In the genomic region with DNA sequence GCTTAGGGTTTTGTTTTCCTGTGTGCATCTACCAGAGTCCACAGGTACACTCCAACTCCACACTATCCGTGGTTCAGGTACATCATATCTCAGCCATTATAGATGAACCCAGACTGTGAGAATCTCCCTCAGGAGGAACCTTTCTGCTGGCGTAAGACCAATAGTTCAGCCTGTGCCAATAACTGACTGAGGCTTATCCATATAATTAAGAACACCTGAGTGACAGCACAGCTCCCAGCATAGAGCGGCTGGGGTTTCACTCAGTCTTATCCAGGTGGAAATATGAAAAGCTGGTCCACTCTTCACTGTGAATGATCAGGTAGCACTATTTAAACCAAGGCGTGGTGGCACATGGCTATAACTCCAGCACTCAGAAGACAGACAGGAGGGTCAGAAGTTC, we compare ENCODE assay signal across 22 mouse cellular contexts. TPM values are rescaled to one million over a fixed set of nuclear protein-coding genes. Genes with fewer than 3 reads are reported as not detected.
DNase-seq lines count a peak whose midpoint lies in the region; ATAC-seq lines count a peak whose summit lies in the region.
"Had no signal": no experiment of that assay in that cellular context is flagged by ENCODE, and none has a peak within 500 bp of the region (broad histone marks: within the 10 kb centered on the region; RNA-seq: fewer than 3 reads in every experiment).

No protein-coding gene starts in this region.

- ATAC-seq in midbrain, embryonic 11.5 days (ENCODE audit: low FRiP score), result no peak
- no peak for ATAC-seq in midbrain, embryonic 15.5 days (replicated peaks)
- ATAC-seq: forebrain, embryonic 14.5 days; forebrain, postnatal 0 days; Patski had no signal

- peaks cover 4% of the 10 kb centered on the region; the same call in 1 of the 2 replicates for H3K4me1 ChIP-seq in midbrain, embryonic 11.5 days (ENCODE audit: control insufficient read depth, insufficient read depth, low read length)
- H3K4me1 ChIP-seq in midbrain, embryonic 15.5 days, result no peaks in the 10 kb centered on the region
- H3K4me1 ChIP-seq: embryonic facial prominence, embryonic 15.5 days; heart, embryonic 10.5 days; heart, embryonic 13.5 days; hindbrain, embryonic 15.5 days had no signal

- no peaks in the 10 kb centered on the region for H3K27me3 ChIP-seq in midbrain, embryonic 11.5 days (ENCODE audit: control insufficient read depth, insufficient read depth, low read length)
- no peaks in the 10 kb centered on the region for H3K27me3 ChIP-seq in midbrain, embryonic 15.5 days (replicated peaks)
- H3K27me3 ChIP-seq: embryonic facial prominence, embryonic 15.5 days; hindbrain, embryonic 12.5 days; hindbrain, embryonic 15.5 days had no signal

- DNase-seq in cerebellum, postnatal 10 days, result peak; percentile 38 to 50
- DNase-seq in cerebellum, adult 8-10 months, result no peak
- DNase-seq in heart, adult 11 months, result peak; percentile 68
- no peak for DNase-seq in heart, postnatal 10 days
- DNase-seq in midbrain, embryonic 11.5 days (ENCODE audit: low spot score, missing footprints), result peak; percentile 74
- DNase-seq: adrenal gland, postnatal 10 days; adrenal gland, postnatal 36 days; cerebellum, adult 18-20 months; cerebellum, adult 9-11 months; forebrain, postnatal 0 days; gastrocnemius, postnatal 25 days; heart, adult 2 months; kidney, adult 18-20 months had no signal

- H3K27ac ChIP-seq in midbrain, embryonic 11.5 days (ENCODE audit: low read depth, low read length), result no peak overlapping the region
- no peak overlapping the region for H3K27ac ChIP-seq in midbrain, embryonic 15.5 days
- H3K27ac ChIP-seq: embryonic facial prominence, embryonic 15.5 days; heart, adult 2 months; heart, embryonic 10.5 days; heart, embryonic 13.5 days; hindbrain, embryonic 12.5 days; hindbrain, embryonic 15.5 days had no signal

- H3K4me3 ChIP-seq in midbrain, embryonic 11.5 days (ENCODE audit: low read depth, low read length), result no peak overlapping the region
- H3K4me3 ChIP-seq in midbrain, embryonic 15.5 days, result no peak overlapping the region
- H3K4me3 ChIP-seq: embryonic facial prominence, embryonic 15.5 days; heart, adult 2 months; heart, embryonic 10.5 days; heart, embryonic 13.5 days; hindbrain, embryonic 12.5 days; hindbrain, embryonic 15.5 days had no signal

- H3K36me3 ChIP-seq in midbrain, embryonic 11.5 days (ENCODE audit: control insufficient read depth, insufficient read depth, low read length), result no peaks in the 10 kb centered on the region
- H3K36me3 ChIP-seq in midbrain, embryonic 15.5 days (replicated peaks), result no peaks in the 10 kb centered on the region
- H3K36me3 ChIP-seq: embryonic facial prominence, embryonic 15.5 days; G1E; heart, embryonic 10.5 days; heart, embryonic 13.5 days; hindbrain, embryonic 12.5 days; hindbrain, embryonic 15.5 days had no signal

- intact Hi-C loops in heart, postnatal 10 days (cut with DNase I), result no loop called here

- H3K9ac ChIP-seq in midbrain, embryonic 11.5 days (ENCODE audit: low read length), result no peak overlapping the region
- no peak overlapping the region for H3K9ac ChIP-seq in midbrain, embryonic 15.5 days
- H3K9ac ChIP-seq: embryonic facial prominence, embryonic 15.5 days; forebrain, postnatal 0 days; heart, embryonic 13.5 days; hindbrain, embryonic 12.5 days; hindbrain, embryonic 15.5 days had no signal

- no peak overlapping the region for H3K4me2 ChIP-seq in midbrain, embryonic 11.5 days
- no peak overlapping the region for H3K4me2 ChIP-seq in midbrain, embryonic 15.5 days
- H3K4me2 ChIP-seq: embryonic facial prominence, embryonic 15.5 days; heart, embryonic 13.5 days; hindbrain, embryonic 12.5 days; hindbrain, embryonic 15.5 days had no signal

- H3K9me3 ChIP-seq in midbrain, embryonic 11.5 days (ENCODE audit: control insufficient read depth, low read length), result no peaks in the 10 kb centered on the region
- H3K9me3 ChIP-seq in midbrain, embryonic 15.5 days, result no peaks in the 10 kb centered on the region
- H3K9me3 ChIP-seq: embryonic facial prominence, embryonic 15.5 days; G1E; heart, embryonic 10.5 days; heart, embryonic 13.5 days; hindbrain, embryonic 12.5 days; hindbrain, embryonic 15.5 days had no signal

- 89% methylated on average over 4 of the region's 4 CpGs for WGBS in midbrain, embryonic 11.5 days
- WGBS in midbrain, embryonic 15.5 days, result 86% methylated on average over 4 of the region's 4 CpGs

RNA-seq across cellular contexts. Expression of gene Tbcel, which starts 3.9 kb away (rescaled TPM):
- 10 to 100 TPM; 20.3 to 22.3 TPM for total RNA-seq in heart, postnatal 10 days (2021)
- polyA plus RNA-seq in midbrain, embryonic 11.5 days (2014; fragmentation: Nextera tagmentation; extraction: Ambion mirVana), result 4.0 and 4.5 TPM in 2 replicates
- 3.6 and 4.4 TPM in 2 replicates for polyA plus RNA-seq in midbrain, embryonic 15.5 days (2015; fragmentation: Nextera tagmentation; extraction: Ambion mirVana)

Comparison
In these comparisons a context has a peak if more than half of its experiments do, and no peak if none do; other contexts are left out.
1. DNase-seq: peak in cerebellum, postnatal 10 days (2 of 2), heart, adult 11 months (single experiment) and midbrain, embryonic 11.5 days (single experiment); none in cerebellum, adult 8-10 months (single experiment) and heart, postnatal 10 days (0 of 2).